Mouse (Mus musculus): ENCODE measurements around the gene Plce1. TPM values are rescaled to one million over a fixed set of nuclear protein-coding genes. Genes with fewer than 3 reads are reported as not detected.

Gene Plce1
- polyA plus RNA-seq, 1 experiment from 2014 or later, result 3.9 TPM

- H3K36me3 ChIP-seq (ENCODE audit: control insufficient read depth, insufficient read depth, low read length), result no peaks in the 10 kb centered on the region
- WGBS, result 87% methylated on average over 5 of the region's 5 CpGs
- no peak for ATAC-seq (ENCODE audit: low read depth)
- H3K4me1 ChIP-seq (ENCODE audit: control insufficient read depth, insufficient read depth, low read length), result peaks cover 2% of the 10 kb centered on the region; the same call in 1 of the 2 replicates
- H3K27ac ChIP-seq (ENCODE audit: low read depth, low read length), result no peak overlapping the region
- no peak overlapping the region for H3K4me2 ChIP-seq (ENCODE audit: low read depth, low read length)
- H3K4me3 ChIP-seq (ENCODE audit: low read depth, low read length), result no peak overlapping the region
- no peaks in the 10 kb centered on the region for H3K9me3 ChIP-seq (ENCODE audit: control insufficient read depth, low read length)
- no peak overlapping the region for H3K9ac ChIP-seq (replicated peaks; ENCODE audit: low read depth, low read length)
- H3K27me3 ChIP-seq (ENCODE audit: control insufficient read depth, insufficient read depth, low read length), result no peaks in the 10 kb centered on the region
Measured at GRCm38 (mm10) chr19:38589466-38589865, 108.6 kb downstream of the Plce1 start.

GRCm38 (mm10) chr19:38589941-38590340 lies 109.0 kb downstream of the Plce1 start:
- no peak for ATAC-seq (ENCODE audit: low read depth)
- 86% methylated on average over 8 of the region's 8 CpGs for WGBS
- H3K27me3 ChIP-seq (ENCODE audit: control insufficient read depth, insufficient read depth, low read length), result no peaks in the 10 kb centered on the region
- H3K27ac ChIP-seq (ENCODE audit: low read depth, low read length), result no peak overlapping the region
- H3K9me3 ChIP-seq (ENCODE audit: control insufficient read depth, low read length), result no peaks in the 10 kb centered on the region
- H3K9ac ChIP-seq (replicated peaks; ENCODE audit: low read depth, low read length), result no peak overlapping the region
- H3K4me2 ChIP-seq (ENCODE audit: low read depth, low read length), result no peak overlapping the region
- H3K4me1 ChIP-seq (ENCODE audit: control insufficient read depth, insufficient read depth, low read length), result peaks cover 2% of the 10 kb centered on the region; the same call in 1 of the 2 replicates
- no peaks in the 10 kb centered on the region for H3K36me3 ChIP-seq (ENCODE audit: control insufficient read depth, insufficient read depth, low read length)
- no peak overlapping the region for H3K4me3 ChIP-seq (ENCODE audit: low read depth, low read length)

- WGBS, result 82% methylated on average over 7 of the region's 7 CpGs
- no peaks in the 10 kb centered on the region for H3K4me1 ChIP-seq (ENCODE audit: control insufficient read depth, insufficient read depth, low read length)
- no peak for ATAC-seq (ENCODE audit: low read depth)
- H3K27me3 ChIP-seq (ENCODE audit: control insufficient read depth, insufficient read depth, low read length), result no peaks in the 10 kb centered on the region
- H3K4me2 ChIP-seq (ENCODE audit: low read depth, low read length), result no peak overlapping the region
- no peaks in the 10 kb centered on the region for H3K36me3 ChIP-seq (ENCODE audit: control insufficient read depth, insufficient read depth, low read length)
- H3K9me3 ChIP-seq (ENCODE audit: control insufficient read depth, low read length), result no peaks in the 10 kb centered on the region
- no peak overlapping the region for H3K9ac ChIP-seq (replicated peaks; ENCODE audit: low read depth, low read length)
- no peak overlapping the region for H3K27ac ChIP-seq (ENCODE audit: low read depth, low read length)
- no peak overlapping the region for H3K4me3 ChIP-seq (ENCODE audit: low read depth, low read length)
Measured at GRCm38 (mm10) chr19:38592566-38593224, 111.8 kb downstream of the Plce1 start.

- ATAC-seq (ENCODE audit: low read depth), result no peak
- Histone ChIP-seq H3K9ac (replicated peaks; ENCODE audit: low read depth, low read length) (no peak overlapping the region), H3K4me2 (ENCODE audit: low read depth, low read length) (no peak overlapping the region), H3K9me3 (ENCODE audit: control insufficient read depth, low read length) (no peaks in the 10 kb centered on the region), H3K27ac (ENCODE audit: low read depth, low read length) (no peak overlapping the region), H3K4me1 (ENCODE audit: control insufficient read depth, insufficient read depth, low read length) (no peaks in the 10 kb centered on the region), H3K36me3 (ENCODE audit: control insufficient read depth, insufficient read depth, low read length) (no peaks in the 10 kb centered on the region), H3K27me3 (ENCODE audit: control insufficient read depth, insufficient read depth, low read length) (no peaks in the 10 kb centered on the region), H3K4me3 (ENCODE audit: low read depth, low read length) (no peak overlapping the region)
- 88% methylated on average over 12 of the region's 12 CpGs for WGBS
Measured at GRCm38 (mm10) chr19:38593225-38593897, 112.5 kb downstream of the Plce1 start.

DNA sequence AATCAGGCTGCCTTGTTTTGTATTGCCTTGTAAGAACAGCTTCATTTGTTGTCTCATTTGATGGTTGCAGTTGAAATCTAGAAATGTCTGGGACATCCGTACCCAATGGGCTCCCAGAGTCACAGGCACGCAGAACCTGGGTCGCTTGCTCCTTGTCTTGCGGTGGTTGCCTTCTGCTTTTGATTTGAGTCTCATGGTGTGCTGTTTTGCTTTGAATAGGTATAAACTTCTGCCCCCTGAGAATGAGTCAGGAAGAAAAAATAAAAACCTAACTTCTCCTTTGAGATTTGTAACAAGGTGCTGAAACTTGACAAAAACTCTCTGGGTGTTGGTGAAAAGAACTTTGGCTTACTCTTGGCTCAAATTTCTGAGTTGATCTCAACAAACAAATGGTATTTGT lies 115.2 kb downstream of the Plce1 start:
- H3K4me1 ChIP-seq (ENCODE audit: control insufficient read depth, insufficient read depth, low read length), result no peaks in the 10 kb centered on the region
- no peak overlapping the region for H3K27ac ChIP-seq (ENCODE audit: low read depth, low read length)
- no peak overlapping the region for H3K4me3 ChIP-seq (ENCODE audit: low read depth, low read length)
- WGBS, result 91% methylated on average over 4 of the region's 4 CpGs
- H3K36me3 ChIP-seq (ENCODE audit: control insufficient read depth, insufficient read depth, low read length), result no peaks in the 10 kb centered on the region
- H3K27me3 ChIP-seq (ENCODE audit: control insufficient read depth, insufficient read depth, low read length), result no peaks in the 10 kb centered on the region
- H3K9ac ChIP-seq (replicated peaks; ENCODE audit: low read depth, low read length), result no peak overlapping the region
- no peak overlapping the region for H3K4me2 ChIP-seq (ENCODE audit: low read depth, low read length)
- H3K9me3 ChIP-seq (ENCODE audit: control insufficient read depth, low read length), result no peaks in the 10 kb centered on the region
- no peak for ATAC-seq (ENCODE audit: low read depth)

DNA sequence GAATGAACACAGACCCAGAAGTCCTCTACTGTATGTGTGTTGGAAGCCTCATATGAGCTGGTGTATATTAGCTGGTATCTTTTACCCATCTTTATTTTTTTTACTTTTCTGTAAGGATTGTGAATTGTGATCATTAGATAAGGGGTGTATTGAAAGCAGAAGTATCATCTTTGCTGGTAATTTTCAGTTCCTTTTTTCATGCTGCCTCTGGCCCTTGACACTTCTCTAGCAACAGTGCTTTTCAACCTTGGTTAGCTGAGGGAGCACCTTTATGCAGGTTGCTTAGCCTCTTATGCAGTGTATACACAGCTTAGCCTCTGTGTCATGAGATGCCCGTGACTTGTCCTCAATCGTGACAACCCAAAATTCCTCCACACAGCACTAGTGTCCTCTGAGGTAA lies 116.5 kb downstream of the Plce1 start:
- no peak for ATAC-seq (ENCODE audit: low read depth)
- H3K4me3 ChIP-seq (ENCODE audit: low read depth, low read length), result no peak overlapping the region
- no peak overlapping the region for H3K4me2 ChIP-seq (ENCODE audit: low read depth, low read length)
- no peak overlapping the region for H3K9ac ChIP-seq (replicated peaks; ENCODE audit: low read depth, low read length)
- no peaks in the 10 kb centered on the region for H3K27me3 ChIP-seq (ENCODE audit: control insufficient read depth, insufficient read depth, low read length)
- H3K27ac ChIP-seq (ENCODE audit: low read depth, low read length), result no peak overlapping the region
- WGBS, result 88% methylated on average over 2 of the region's 2 CpGs
- H3K9me3 ChIP-seq (ENCODE audit: control insufficient read depth, low read length), result no peaks in the 10 kb centered on the region
- H3K36me3 ChIP-seq (ENCODE audit: control insufficient read depth, insufficient read depth, low read length), result no peaks in the 10 kb centered on the region
- H3K4me1 ChIP-seq (ENCODE audit: control insufficient read depth, insufficient read depth, low read length), result no peaks in the 10 kb centered on the region

- Histone ChIP-seq H3K4me1 (ENCODE audit: control insufficient read depth, insufficient read depth, low read length) (no peaks in the 10 kb centered on the region), H3K36me3 (ENCODE audit: control insufficient read depth, insufficient read depth, low read length) (no peaks in the 10 kb centered on the region), H3K27ac (ENCODE audit: low read depth, low read length) (no peak overlapping the region), H3K27me3 (ENCODE audit: control insufficient read depth, insufficient read depth, low read length) (no peaks in the 10 kb centered on the region), H3K9ac (replicated peaks; ENCODE audit: low read depth, low read length) (no peak overlapping the region), H3K4me2 (ENCODE audit: low read depth, low read length) (no peak overlapping the region), H3K4me3 (ENCODE audit: low read depth, low read length) (no peak overlapping the region), H3K9me3 (ENCODE audit: control insufficient read depth, low read length) (no peaks in the 10 kb centered on the region)
- ATAC-seq (ENCODE audit: low read depth), result no peak
- WGBS, result 85% methylated on average over 3 of the region's 3 CpGs
Measured at GRCm38 (mm10) chr19:38599001-38599400, 118.1 kb downstream of the Plce1 start.

GRCm38 (mm10) chr19:38601127-38601526 lies 120.2 kb downstream of the Plce1 start:
- no peaks in the 10 kb centered on the region for H3K36me3 ChIP-seq (ENCODE audit: control insufficient read depth, insufficient read depth, low read length)
- H3K9ac ChIP-seq (replicated peaks; ENCODE audit: low read depth, low read length), result no peak overlapping the region
- no peaks in the 10 kb centered on the region for H3K27me3 ChIP-seq (ENCODE audit: control insufficient read depth, insufficient read depth, low read length)
- no peaks in the 10 kb centered on the region for H3K4me1 ChIP-seq (ENCODE audit: control insufficient read depth, insufficient read depth, low read length)
- 81% methylated on average over 5 of the region's 5 CpGs for WGBS
- no peaks in the 10 kb centered on the region for H3K9me3 ChIP-seq (ENCODE audit: control insufficient read depth, low read length)
- H3K27ac ChIP-seq (ENCODE audit: low read depth, low read length), result no peak overlapping the region
- no peak for ATAC-seq (ENCODE audit: low read depth)
- H3K4me3 ChIP-seq (ENCODE audit: low read depth, low read length), result no peak overlapping the region
- no peak overlapping the region for H3K4me2 ChIP-seq (ENCODE audit: low read depth, low read length)

DNA sequence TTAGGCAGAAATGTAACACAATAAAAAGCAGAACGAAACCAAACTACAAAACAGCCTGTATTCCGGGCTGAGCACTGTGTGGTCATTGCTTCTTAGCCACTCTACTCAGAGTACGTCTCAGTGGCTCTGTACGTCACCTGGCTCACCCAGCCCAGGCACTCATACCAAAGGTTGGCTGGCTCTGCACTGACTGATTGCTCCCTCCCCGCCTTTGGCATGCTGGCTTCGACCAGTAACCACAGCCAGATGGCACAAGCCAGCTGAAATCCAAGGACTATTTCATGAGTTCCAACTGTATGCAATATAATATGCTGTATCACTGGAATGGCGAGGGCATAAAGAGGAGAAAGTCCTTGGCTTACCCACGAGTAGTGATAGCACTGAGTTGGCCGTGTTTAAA lies 121.9 kb downstream of the Plce1 start:
- ATAC-seq (ENCODE audit: low read depth), result peak; percentile 58; the same call in 1 of the 2 replicates
- Histone ChIP-seq H3K36me3 (ENCODE audit: control insufficient read depth, insufficient read depth, low read length) (no peaks in the 10 kb centered on the region), H3K4me3 (ENCODE audit: low read depth, low read length) (no peak overlapping the region), H3K27ac (ENCODE audit: low read depth, low read length) (no peak overlapping the region), H3K9ac (replicated peaks; ENCODE audit: low read depth, low read length) (no peak overlapping the region), H3K9me3 (ENCODE audit: control insufficient read depth, low read length) (no peaks in the 10 kb centered on the region), H3K4me1 (ENCODE audit: control insufficient read depth, insufficient read depth, low read length) (no peaks in the 10 kb centered on the region), H3K27me3 (ENCODE audit: control insufficient read depth, insufficient read depth, low read length) (no peaks in the 10 kb centered on the region), H3K4me2 (ENCODE audit: low read depth, low read length) (no peak overlapping the region)
- 65% methylated on average over 9 of the region's 9 CpGs for WGBS

Measured in neural tube, embryonic 14.5 days (tissue).